Mouse (Mus musculus): ENCODE data around the gene U2af2.

DNA sequence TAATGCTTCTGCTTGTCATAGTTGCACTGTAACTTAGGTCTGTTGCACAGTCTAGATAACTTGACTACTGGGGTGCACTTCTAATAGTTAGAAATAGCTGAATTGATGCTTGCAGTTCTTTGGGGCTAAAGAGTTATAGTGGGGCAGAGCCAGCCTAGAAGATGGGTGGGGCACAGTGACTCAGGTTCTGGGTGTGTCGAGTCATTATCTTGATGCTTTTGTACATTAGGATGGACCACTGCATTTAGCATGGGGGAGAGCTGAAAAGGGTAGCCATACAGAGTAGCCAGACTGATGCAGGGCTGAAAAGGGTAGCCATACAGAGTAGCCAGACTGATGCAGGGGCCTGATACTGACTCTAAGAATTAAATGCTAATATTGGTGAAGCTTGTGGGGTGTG is 11.6 kb downstream of the U2af2 start:
- TF ChIP-seq CTCF (IDR thresholded peaks at IDR 0.05; ENCODE audit: control insufficient read depth, insufficient read depth, insufficient read length), result no peak
- no peak for TF ChIP-seq CEBPB (IDR thresholded peaks at IDR 0.05; ENCODE audit: low read depth)
- TF ChIP-seq USF1 (IDR thresholded peaks at IDR 0.05; ENCODE audit: low read depth), result no peak
- TF ChIP-seq MYOG (IDR thresholded peaks at IDR 0.05; ENCODE audit: control insufficient read depth, extremely low read depth, insufficient read length), result no peak
- TF ChIP-seq MAX (IDR thresholded peaks at IDR 0.05), result no peak
